Mouse (Mus musculus) heart, postnatal 0 days (tissue): Measurements from ENCODE around the gene Kprp.

ENCODE experiments used
- CTCF ChIP-seq: IDR thresholded peaks from 2 replicates; pipeline ENCODE4 v1.5.1; 2016; ENCODE audit warnings: antibody characterized with exemption, control low read depth, low read depth
- EP300 ChIP-seq: IDR thresholded peaks from 2 replicates; pipeline ENCODE4 v1.6.1; 2016; ENCODE audit warnings: antibody characterized with exemption, low read depth

DNA sequence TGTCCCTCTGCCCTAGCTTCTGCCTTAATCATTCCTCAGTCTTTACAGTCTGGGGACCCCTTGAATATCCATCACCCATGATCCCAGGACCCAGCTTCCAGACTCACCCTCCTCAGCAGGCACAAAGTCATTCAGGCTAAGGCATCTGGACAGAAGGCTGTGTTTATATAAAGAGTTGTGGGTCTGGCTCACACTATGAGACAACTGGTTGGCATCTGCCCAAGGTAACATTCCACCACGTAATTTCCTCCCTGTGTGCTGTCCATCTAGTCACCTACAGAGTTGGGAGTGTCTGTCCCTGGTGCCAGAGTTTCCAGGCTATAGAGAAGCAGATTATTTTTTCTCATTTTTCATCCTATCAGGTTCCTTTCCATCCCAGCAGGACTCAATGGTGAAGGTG lies at the start of gene Kprp:
- no peak for TF ChIP-seq EP300
- no peak for TF ChIP-seq CTCF
